Comparison of ENCODE assay signal across 9 mouse cellular contexts in genomic region chr16:23250556-23251444, GRCm38 (mm10). TPM values are rescaled to one million over a fixed set of nuclear protein-coding genes. Genes with fewer than 3 reads are reported as not detected.
DNase-seq lines count a peak whose midpoint lies in the region; ATAC-seq and TF ChIP-seq lines count a peak whose summit lies in the region.
"Had no signal": no experiment of that assay in that cellular context is flagged by ENCODE, and none has a peak within 500 bp of the region (broad histone marks: within the 10 kb centered on the region; RNA-seq: fewer than 3 reads in every experiment).

No protein-coding gene starts in this region.

- WGBS in heart, embryonic 12.5 days = 52% methylated on average over 15 of the region's 15 CpGs
- WGBS in heart, adult 2 months = 80% methylated on average over 15 of the region's 15 CpGs
- WGBS in hindbrain, embryonic 11.5 days = 34% methylated on average over 15 of the region's 15 CpGs

- no peak for TF ChIP-seq EP300 in heart, adult 2 months (IDR thresholded peaks at IDR 0.05; ENCODE audit: insufficient read depth, low read depth, low read length)
- peak; percentile 89 for TF ChIP-seq EP300 in CH12.LX (IDR thresholded peaks at IDR 0.05; ENCODE audit: low read length)

- peaks cover 64% of the 10 kb centered on the region for H3K27me3 ChIP-seq in heart, embryonic 12.5 days (replicated peaks)
- no peaks in the 10 kb centered on the region for H3K27me3 ChIP-seq in heart, adult 2 months (ENCODE audit: control insufficient read depth, insufficient read depth, low read length)
- H3K27me3 ChIP-seq in CH12.LX (replicated peaks) = no peaks in the 10 kb centered on the region
- no peaks in the 10 kb centered on the region for H3K27me3 ChIP-seq in hindbrain, embryonic 11.5 days (ENCODE audit: control insufficient read depth, insufficient read depth, low read length)

- no peak overlapping the region for H3K9ac ChIP-seq in heart, embryonic 12.5 days
- H3K9ac ChIP-seq in heart, adult 2 months (ENCODE audit: low read depth, low read length) = no peak overlapping the region
- H3K9ac ChIP-seq in CH12.LX (ENCODE audit: insufficient read depth, low read depth) = peak overlapping the region; percentile 55
- H3K9ac ChIP-seq in hindbrain, embryonic 11.5 days (ENCODE audit: low read depth, low read length) = no peak overlapping the region

- 0 out of 2 replicates have a peak overlapping the region, but pooled peaks have one; percentile 20 for H3K4me2 ChIP-seq in heart, embryonic 12.5 days
- peak overlapping the region; percentile 88 for H3K4me2 ChIP-seq in CH12.LX (ENCODE audit: insufficient read depth, low read depth, poor library complexity, severe bottlenecking)
- no peak overlapping the region for H3K4me2 ChIP-seq in hindbrain, embryonic 11.5 days (replicated peaks; ENCODE audit: low read depth, low read length)

- no peak; the same call in none of the 2 replicates for TF ChIP-seq RAD21 in CH12.LX (IDR thresholded peaks at IDR 0.05; ENCODE audit: low read depth, low read length)

- dilution Hi-C loops in CH12.LX (cut with MboI; ENCODE audit: extremely low pct_ligation_motif_present, extremely low pct_unique_long_range_greater_than_20kb, low sequenced_read_pairs) = no loop called here

- no peak overlapping the region for H3K4me3 ChIP-seq in heart, embryonic 12.5 days
- no peak overlapping the region for H3K4me3 ChIP-seq in heart, adult 2 months
- no peak overlapping the region for H3K4me3 ChIP-seq in CH12.LX (replicated peaks in 1 of 3; ENCODE audit: low read depth in 2 of 3, low read length in 2 of 3, poor library complexity in 1 of 3)
- no peak overlapping the region for H3K4me3 ChIP-seq in hindbrain, embryonic 11.5 days (ENCODE audit: low read depth, low read length)

- no peaks in the 10 kb centered on the region for H3K79me2 ChIP-seq in heart, adult 2 months (replicated peaks; ENCODE audit: control insufficient read depth, insufficient read depth, low read length)
- H3K79me2 ChIP-seq in CH12.LX (replicated peaks; ENCODE audit: control insufficient read depth, extremely low read depth, insufficient read depth, poor library complexity, severe bottlenecking) = no peaks in the 10 kb centered on the region

- in situ Hi-C loops in CH12.LX (cut with MboI; ENCODE audit: low pct_ligation_motif_present, low pct_unique_long_range_greater_than_20kb, low sequenced_read_pairs) = no loop called here

- no peaks in the 10 kb centered on the region for H3K36me3 ChIP-seq in heart, embryonic 12.5 days
- peaks cover 6% of the 10 kb centered on the region for H3K36me3 ChIP-seq in heart, adult 2 months (ENCODE audit: control insufficient read depth, insufficient read depth, low read length)
- peaks cover 0 to 17% of the 10 kb centered on the region in 2 experiments for H3K36me3 ChIP-seq in CH12.LX (replicated peaks in 1 of 2; ENCODE audit: control insufficient read depth in 1 of 2, insufficient read depth in 1 of 2, low read length in 1 of 2)
- H3K36me3 ChIP-seq in hindbrain, embryonic 11.5 days (ENCODE audit: control insufficient read depth, insufficient read depth, low read length) = no peaks in the 10 kb centered on the region

- H3K4me1 ChIP-seq in heart, embryonic 12.5 days (replicated peaks) = peaks cover 33% of the 10 kb centered on the region
- H3K4me1 ChIP-seq in heart, adult 2 months (ENCODE audit: control insufficient read depth, insufficient read depth, low read length) = peaks cover 4% of the 10 kb centered on the region; the same call in 1 of the 2 replicates
- peaks cover 22 to 62% of the 10 kb centered on the region in 2 experiments for H3K4me1 ChIP-seq in CH12.LX (ENCODE audit: control insufficient read depth in 1 of 2, insufficient read depth in 2 of 2)
- peaks cover 6% of the 10 kb centered on the region for H3K4me1 ChIP-seq in hindbrain, embryonic 11.5 days (replicated peaks; ENCODE audit: control insufficient read depth, insufficient read depth, low read length)

- no peaks in the 10 kb centered on the region for H3K9me3 ChIP-seq in heart, embryonic 12.5 days (replicated peaks)
- no peaks in the 10 kb centered on the region for H3K9me3 ChIP-seq in CH12.LX (replicated peaks; ENCODE audit: low read length)
- H3K9me3 ChIP-seq in hindbrain, embryonic 11.5 days (ENCODE audit: control insufficient read depth, low read length) = no peaks in the 10 kb centered on the region

- intact Hi-C loops in heart, adult 2 months (cut with DNase I) = no loop called here

- no peak for ATAC-seq in heart, embryonic 12.5 days (ENCODE audit: insufficient number of reproducible peaks, low FRiP score)
- ATAC-seq in hindbrain, embryonic 11.5 days (ENCODE audit: low FRiP score) = peak; percentile 53

- DNase-seq in heart, adult 2 months = no peak
- peak; percentile 91 for DNase-seq in CH12.LX (ENCODE audit: extremely low read depth)
- no peak for DNase-seq in hindbrain, embryonic 11.5 days (ENCODE audit: low spot score)
- peak; percentile 60 for DNase-seq in lung, postnatal 36 days
- DNase-seq in spleen, postnatal 14 days (ENCODE audit: low spot score in 2 of 2) = no peak
- DNase-seq in Muller cell, postnatal 12 days (ENCODE audit: inconsistent ontology term) = no peak
- DNase-seq in heart, adult 18-20 months = no peak
- DNase-seq: adrenal gland, postnatal 25 days had no signal

- H3K27ac ChIP-seq in heart, embryonic 12.5 days (ENCODE audit: poor library complexity, severe bottlenecking) = no peak overlapping the region
- no peak overlapping the region for H3K27ac ChIP-seq in heart, adult 2 months
- H3K27ac ChIP-seq in CH12.LX (ENCODE audit: insufficient read depth, low read depth) = peak overlapping the region; percentile 67
- peak overlapping the region; percentile 80 for H3K27ac ChIP-seq in hindbrain, embryonic 11.5 days (ENCODE audit: low read depth, low read length)

- TF ChIP-seq POLR2A in heart, adult 2 months (IDR thresholded peaks at IDR 0.05; ENCODE audit: insufficient read depth, low read depth, low read length) = no peak
- TF ChIP-seq POLR2A in CH12.LX (IDR thresholded peaks at IDR 0.05; ENCODE audit: low read depth, low read length) = peak; percentile 60; the same call in 1 of the 2 replicates

- TF ChIP-seq CTCF in heart, adult 2 months (IDR thresholded peaks at IDR 0.05) = no peak
- TF ChIP-seq CTCF in CH12.LX (conservative IDR thresholded peaks at IDR 0.05 in 1 of 2, IDR thresholded peaks at IDR 0.05 in 1 of 2; ENCODE audit: low read depth in 2 of 2, low read length in 2 of 2) = no peak

TF ChIP-seq in CH12.LX, 34 proteins besides CTCF, POLR2A, EP300 and RAD21 (continues in another document):
- TF ChIP-seq RCOR1 (conservative IDR thresholded peaks at IDR 0.05; ENCODE audit: low read depth, low read length) (peak; percentile 73; the same call in 1 of the 2 replicates), JUND (conservative IDR thresholded peaks at IDR 0.05; ENCODE audit: low read depth, low read length) (peak; percentile 79), SIN3A (IDR thresholded peaks at IDR 0.05; ENCODE audit: low read length) (peak; percentile 93), JUN (IDR thresholded peaks at IDR 0.05; ENCODE audit: insufficient read depth, low read depth, low read length) (peak; percentile 73), USF1 (IDR thresholded peaks at IDR 0.05; ENCODE audit: low read depth, low read length) (peak; percentile 60), GABPA (IDR thresholded peaks at IDR 0.05; ENCODE audit: insufficient replicate concordance, low read depth, low read length) (no peak), ETS1 (conservative IDR thresholded peaks at IDR 0.05; ENCODE audit: low read depth, low read length) (peak; percentile 93), TBP (conservative IDR thresholded peaks at IDR 0.05; ENCODE audit: low read depth, low read length) (peak; percentile 67), TCF12 (IDR thresholded peaks at IDR 0.05; ENCODE audit: low read depth, low read length) (peak; percentile 88), UBTF (IDR thresholded peaks at IDR 0.05; ENCODE audit: low read depth, low read length) (no peak), MEF2A (IDR thresholded peaks at IDR 0.05; ENCODE audit: borderline replicate concordance, low read depth, low read length) (peak; percentile 83), MXI1 (IDR thresholded peaks at IDR 0.05; ENCODE audit: low read depth, low read length) (peak; percentile 98), ELF1 (IDR thresholded peaks at IDR 0.05; ENCODE audit: low read depth, low read length) (peak; percentile 32; the same call in 1 of the 2 replicates), ZNF384 (IDR thresholded peaks at IDR 0.05; ENCODE audit: low read depth, low read length) (peak; percentile 43; the same call in 1 of the 2 replicates), E2F4 (IDR thresholded peaks at IDR 0.05; ENCODE audit: insufficient replicate concordance, low read depth, low read length) (0 out of 2 replicates have a peak, but pooled peaks have one; percentile 49), MAX (IDR thresholded peaks at IDR 0.05; ENCODE audit: low read length) (peak; percentile 99), MYC (IDR thresholded peaks at IDR 0.05; ENCODE audit: low read depth, low read length) (peak; percentile 99), NELFE (IDR thresholded peaks at IDR 0.05; ENCODE audit: low read depth, low read length) (peak; percentile 36; the same call in 1 of the 2 replicates), ZC3H11A (IDR thresholded peaks at IDR 0.05; ENCODE audit: low read depth, low read length) (no peak), BHLHE40 (IDR thresholded peaks at IDR 0.05; ENCODE audit: low read depth, low read length) (peak; percentile 95), MAZ (IDR thresholded peaks at IDR 0.05; ENCODE audit: low read depth, low read length) (0 out of 2 replicates have a peak, but pooled peaks have one; percentile 73), ZKSCAN1 (IDR thresholded peaks at IDR 0.05; ENCODE audit: borderline replicate concordance, low read depth, low read length) (no peak), NRF1 (IDR thresholded peaks at IDR 0.05; ENCODE audit: low read depth, low read length) (no peak), KAT2A (IDR thresholded peaks at IDR 0.05; ENCODE audit: insufficient replicate concordance, low read length) (no peak), MAFK (IDR thresholded peaks at IDR 0.05; ENCODE audit: insufficient replicate concordance, low read length) (no peak), SMC3 (IDR thresholded peaks at IDR 0.05; ENCODE audit: low read depth, low read length) (0 out of 2 replicates have a peak, but pooled peaks have one; percentile 1), CHD2 (IDR thresholded peaks at IDR 0.05; ENCODE audit: low read length) (peak; percentile 36; the same call in 1 of the 2 replicates)

RNA-seq across cellular contexts. Expression of gene St6gal1, which starts 26.3 kb away (rescaled TPM):
- 18.9 and 21.9 TPM in 2 replicates for polyA plus RNA-seq in heart, embryonic 12.5 days (2016; fragmentation: Nextera tagmentation; extraction: Ambion mirVana)
- total RNA-seq in heart, adult 2 months (2021) = 1 to 10 TPM; 8.4 to 9.9 TPM
- 6.0 and 9.9 TPM in 2 replicates for polyA plus RNA-seq in heart, adult 2 months (2012; rRNA removed)
- total RNA-seq in CH12.LX (2012; rRNA removed) (60.6 and 64.5 TPM in 2 replicates), CH12.LX (2014; rRNA removed) (56.8 and 67.8 TPM in 2 replicates)
- 156 and 168 TPM in 2 replicates for polyA plus RNA-seq in CH12.LX (2012; ENCODE audit: insufficient read length, low read depth)
- polyA plus RNA-seq in hindbrain, embryonic 11.5 days (2014; fragmentation: Nextera tagmentation; extraction: Ambion mirVana) = 32.7 and 34.1 TPM in 2 replicates
- 1 to 10 TPM; 7.2 to 9.7 TPM for total RNA-seq in heart, adult 18-20 months (2021)

Comparison
In these comparisons a context has a peak if more than half of its experiments do, and no peak if none do; other contexts are left out.
1. H3K27ac ChIP-seq: peak in CH12.LX (single experiment) and hindbrain, embryonic 11.5 days (single experiment); none in heart, embryonic 12.5 days (single experiment) and heart, adult 2 months (single experiment).
2. DNase-seq: peak in CH12.LX (single experiment) and lung, postnatal 36 days (single experiment); none in heart, adult 2 months (0 of 2), hindbrain, embryonic 11.5 days (single experiment), spleen, postnatal 14 days (0 of 2), Muller cell, postnatal 12 days (single experiment) and heart, adult 18-20 months (0 of 2).